Mouse (Mus musculus) heart, adult 9 months (tissue): ENCODE results near the gene Map3k4.

Experiments used
- DNase-seq, 2 experiments: peaks; one replicate each; pipeline ENCODE4 v3.0.0; 2022; ENCODE audit warnings: low spot score in 2 of 2

Map3k4 gene

GRCm38 (mm10) chr17:12271805-12272204, 46.8 kb downstream of the Map3k4 start:
- no peak for DNase-seq

DNA sequence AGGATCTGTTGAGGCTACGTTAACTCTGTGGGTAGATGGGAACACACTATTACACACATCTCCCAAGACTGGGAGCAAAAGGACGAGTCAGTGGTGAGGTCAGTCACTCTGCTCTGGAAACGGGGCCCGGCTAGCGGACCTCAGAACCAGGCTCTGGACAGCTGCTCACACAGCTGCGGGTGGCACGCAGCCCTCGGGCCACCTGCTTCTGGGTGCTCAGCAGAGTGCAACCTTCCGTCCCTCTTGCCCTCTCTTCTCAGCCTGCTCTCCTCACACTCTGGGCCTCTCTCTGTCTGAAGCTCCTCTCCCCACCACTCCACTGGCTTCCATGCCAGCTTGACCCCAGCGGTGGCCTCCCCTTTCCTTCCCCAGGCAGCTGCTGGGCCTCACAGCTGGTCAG, 50.1 kb downstream of the Map3k4 start:
- no peak for DNase-seq

DNA sequence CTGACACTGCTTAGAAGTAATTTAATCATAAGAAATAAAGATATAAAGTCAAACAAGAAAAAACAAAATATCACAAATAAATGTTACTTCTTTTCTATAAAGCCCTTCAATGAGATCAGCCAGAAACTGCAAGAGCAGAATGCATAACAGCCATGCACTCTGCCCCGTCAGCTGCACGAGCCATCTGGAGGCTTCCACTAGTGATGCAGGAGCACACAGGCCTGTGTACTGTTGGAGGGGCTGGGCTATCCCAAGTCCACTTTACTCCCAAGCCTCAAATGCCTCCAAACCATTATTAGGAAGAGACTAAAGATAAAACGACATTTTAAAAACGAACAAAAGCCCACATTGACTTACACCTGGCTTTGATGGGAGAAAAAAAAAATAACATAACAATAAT, 50.5 kb downstream of the Map3k4 start:
- DNase-seq = no peak

- peak; percentile 36 to 42 for DNase-seq
Observed at GRCm38 (mm10) chr17:12265969-12266925, 52.3 kb downstream of the Map3k4 start.

DNA sequence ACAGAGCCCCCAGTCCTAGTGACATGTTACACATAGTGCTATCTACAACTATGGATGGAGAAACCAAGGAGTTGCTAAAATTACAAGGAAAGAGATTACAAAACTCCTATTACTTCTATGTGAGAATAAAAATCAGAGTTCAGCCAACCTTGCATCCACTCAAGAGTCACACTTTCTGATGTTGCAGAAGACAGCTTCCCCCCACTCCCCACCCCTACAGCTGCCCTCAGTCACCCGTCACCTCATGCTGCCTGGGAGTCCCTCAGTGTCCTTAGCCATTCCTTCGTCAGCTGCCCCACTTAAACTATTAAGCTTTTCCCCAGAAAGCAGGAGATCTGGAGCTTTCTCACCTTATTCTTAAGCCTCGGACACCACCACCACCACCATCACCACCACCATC, 54.3 kb downstream of the Map3k4 start:
- no peak for DNase-seq

GRCm38 (mm10) chr17:12263787-12264186, 54.8 kb downstream of the Map3k4 start:
- no peak for DNase-seq

DNA sequence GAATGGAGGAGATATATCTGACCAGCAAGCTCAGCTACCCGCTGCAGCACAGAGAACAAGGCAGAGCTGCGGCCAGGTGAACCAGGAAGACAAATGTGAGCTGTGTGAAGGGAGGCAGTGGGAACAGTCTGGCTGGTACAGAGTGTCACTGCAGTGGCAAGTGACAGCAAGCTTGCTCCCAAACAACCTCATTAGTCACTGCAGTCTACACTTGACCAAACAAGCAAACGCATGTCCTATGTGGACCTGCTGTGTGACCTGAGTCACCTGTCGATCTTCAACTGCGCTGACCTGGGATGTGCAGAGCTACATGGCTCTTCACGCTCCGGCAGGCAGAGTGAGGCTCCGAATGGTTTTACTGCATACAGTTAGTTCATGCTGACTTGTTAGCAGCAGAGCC, 55.7 kb downstream of the Map3k4 start:
- DNase-seq = no peak

- no peak for DNase-seq
Observed at GRCm38 (mm10) chr17:12261887-12262286, 56.7 kb downstream of the Map3k4 start.

DNA sequence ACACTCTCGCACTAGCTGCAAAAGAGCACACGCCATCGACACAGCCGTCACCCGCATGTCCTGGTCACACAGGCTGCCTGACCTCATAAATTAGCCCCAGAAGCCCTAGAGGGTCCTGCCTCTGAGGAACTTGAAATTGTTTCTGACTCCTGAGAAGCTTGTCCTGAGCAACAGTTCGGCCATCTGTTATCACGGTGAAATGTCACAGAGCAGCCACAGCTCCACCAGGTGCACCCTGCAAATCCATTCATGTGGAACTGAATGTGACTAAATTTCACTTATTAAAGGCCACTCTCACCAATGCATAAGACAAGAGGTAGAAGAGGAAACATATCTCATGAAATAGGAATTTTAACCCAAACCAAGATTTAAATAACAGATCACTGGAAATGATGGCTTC, 57.2 kb downstream of the Map3k4 start:
- DNase-seq = no peak

DNA sequence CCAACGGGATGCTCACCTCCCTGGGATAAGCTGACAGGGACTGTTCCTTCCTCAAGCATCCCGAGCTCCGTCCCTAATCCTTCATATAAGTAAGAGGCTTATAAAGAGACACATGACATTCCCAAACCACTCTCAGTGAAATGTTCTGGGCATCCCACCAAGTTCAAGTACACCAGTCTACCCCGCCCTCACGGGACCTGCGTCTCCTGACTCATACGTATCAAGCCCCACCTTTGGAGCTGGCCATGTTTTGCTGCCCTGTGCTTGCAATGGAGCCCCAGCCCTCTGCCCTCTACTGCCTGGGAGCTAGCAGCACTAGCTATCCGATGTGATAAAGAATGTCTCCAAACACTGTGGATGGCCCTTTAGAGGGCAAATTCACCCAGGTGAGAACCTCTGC, 58.6 kb downstream of the Map3k4 start:
- DNase-seq = peak; percentile 15 to 19

DNA sequence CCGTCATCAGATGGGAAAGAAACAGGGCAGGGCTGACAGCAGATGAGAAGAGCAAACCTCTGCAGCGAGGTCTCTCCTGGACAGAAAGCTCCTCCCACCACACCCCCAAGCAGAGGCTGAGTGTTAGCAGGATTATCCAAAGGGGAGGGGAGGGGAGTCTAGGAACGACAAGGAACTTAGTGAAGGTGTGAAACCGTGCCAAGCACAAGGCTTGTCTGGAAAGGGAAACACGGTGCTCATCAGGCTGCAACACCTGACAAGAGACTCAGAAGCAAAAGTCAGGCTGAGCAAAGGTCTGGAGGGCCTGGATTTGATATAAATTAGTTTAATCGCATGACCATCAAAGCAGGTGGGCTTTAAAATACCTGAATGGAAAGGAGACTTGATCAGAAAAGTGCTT, 60.1 kb downstream of the Map3k4 start:
- no peak for DNase-seq

- no peak for DNase-seq
Observed at GRCm38 (mm10) chr17:12256142-12256541, 62.5 kb downstream of the Map3k4 start.

GRCm38 (mm10) chr17:12250581-12250980, 68.0 kb downstream of the Map3k4 start:
- no peak for DNase-seq

- DNase-seq = peak; percentile 10 to 45
Observed at GRCm38 (mm10) chr17:12249783-12250504, 68.7 kb downstream of the Map3k4 start.

GRCm38 (mm10) chr17:12240701-12241100, 77.9 kb downstream of the Map3k4 start:
- DNase-seq = no peak

GRCm38 (mm10) chr17:12232724-12233123, 85.9 kb downstream of the Map3k4 start:
- DNase-seq = no peak

DNA sequence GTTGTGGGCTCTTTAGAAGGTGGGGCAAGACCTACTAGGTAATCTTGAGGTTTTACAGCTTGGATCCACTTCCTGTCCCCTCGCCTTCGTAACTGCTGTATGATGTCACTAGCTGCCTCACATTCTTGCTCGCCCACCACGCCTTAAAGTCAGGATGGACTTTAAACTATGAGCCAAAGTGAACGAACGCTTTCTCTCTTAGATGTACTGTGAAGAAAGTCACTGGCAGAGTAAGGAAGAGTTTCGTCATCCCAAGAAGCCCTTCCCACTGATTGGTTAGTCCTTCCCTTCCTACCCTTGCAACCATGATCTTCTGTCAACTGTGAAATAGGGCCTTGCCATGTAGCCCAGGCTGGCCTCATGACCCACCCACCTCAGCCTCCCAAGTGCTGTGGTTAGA, 87.5 kb downstream of the Map3k4 start:
- no peak for DNase-seq

DNA sequence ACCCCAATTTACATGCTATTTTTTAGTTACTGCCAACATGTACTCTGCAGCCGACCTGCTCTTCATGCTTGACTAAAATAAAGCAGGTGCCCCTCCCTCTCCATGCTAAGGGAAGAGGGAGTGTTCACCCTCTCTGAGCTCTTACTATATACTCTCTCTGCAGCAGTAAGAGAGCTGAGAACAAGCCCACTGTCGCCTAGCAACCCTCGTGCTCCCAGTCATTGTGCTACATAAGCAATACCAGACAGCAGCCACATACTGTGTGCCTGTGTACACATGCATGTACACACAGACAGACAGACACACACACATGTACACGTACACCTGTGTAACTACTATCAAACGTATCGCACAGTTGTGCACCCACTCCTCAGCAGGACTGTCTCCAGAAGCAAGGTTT, 88.4 kb downstream of the Map3k4 start:
- DNase-seq = no peak

DNA sequence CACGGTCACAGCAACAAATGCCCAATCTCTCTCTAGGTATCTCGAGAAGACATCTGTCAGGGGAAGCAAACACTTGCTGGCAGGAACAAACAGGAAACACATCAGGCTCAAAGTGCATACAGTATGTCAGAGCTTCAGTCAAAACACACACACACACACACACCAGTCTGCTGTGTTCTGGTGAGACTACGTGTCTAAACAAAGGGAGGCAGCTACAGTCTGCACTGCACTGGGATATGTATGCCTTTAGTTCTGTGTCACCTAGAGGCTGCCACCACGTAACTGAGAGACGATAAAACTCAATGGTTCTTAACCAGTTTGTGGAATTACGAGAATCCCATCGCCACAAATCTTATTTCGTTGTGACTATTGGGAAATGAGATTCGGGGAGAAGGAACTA, 88.8 kb downstream of the Map3k4 start:
- DNase-seq = no peak

GRCm38 (mm10) chr17:12228471-12228870, 90.1 kb downstream of the Map3k4 start:
- no peak for DNase-seq

- no peak for DNase-seq
Observed at GRCm38 (mm10) chr17:12228001-12228400, 90.6 kb downstream of the Map3k4 start.

DNA sequence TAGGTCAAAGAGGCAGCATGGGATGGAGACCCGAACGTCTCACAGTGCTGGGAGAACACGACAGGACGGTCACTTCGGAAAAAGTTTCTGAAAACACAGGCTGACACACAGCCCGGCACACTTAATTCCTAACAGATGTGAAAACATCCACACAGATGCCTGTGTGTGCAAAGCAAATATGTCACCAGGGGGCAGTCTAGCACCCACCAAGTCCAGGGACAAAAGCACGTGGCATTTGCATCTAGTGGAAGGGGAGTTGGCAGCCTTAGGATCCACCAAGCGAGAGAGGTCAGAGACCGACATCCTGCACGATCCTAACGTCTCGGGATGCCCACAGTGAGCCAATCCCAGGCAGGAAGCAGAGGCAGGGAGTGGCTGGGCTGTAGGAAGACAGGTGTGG, 92.0 kb downstream of the Map3k4 start:
- peak; percentile 27 to 31 for DNase-seq

DNA sequence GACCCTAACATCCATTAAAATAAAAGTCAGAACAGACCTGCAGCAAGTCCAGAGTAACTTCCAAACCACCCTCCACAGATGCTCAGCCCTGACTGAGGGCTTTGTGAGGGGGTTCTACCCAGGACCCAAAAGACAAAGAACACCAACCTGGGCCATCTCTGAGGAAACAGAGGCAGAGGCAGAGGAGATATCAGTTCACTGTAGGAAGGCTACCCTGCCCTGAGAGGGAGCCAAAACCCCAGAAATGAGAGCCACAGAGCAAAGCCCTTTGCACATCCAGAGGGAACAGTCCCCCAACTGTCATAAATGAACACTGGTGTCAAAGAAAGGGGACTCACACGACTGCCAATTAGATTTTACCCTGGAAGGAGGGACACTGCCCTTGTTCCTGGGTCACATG, 93.4 kb downstream of the Map3k4 start:
- no peak for DNase-seq
